Mouse (Mus musculus): ENCODE results near the gene Mrpl34. TPM values are rescaled to one million over a fixed set of nuclear protein-coding genes. Genes with fewer than 3 reads are reported as not detected.

Mrpl34 gene
- polyA plus RNA-seq, 1 experiment from 2014 or later, result 115 TPM

- no peak overlapping the region for H3K9ac ChIP-seq
- WGBS, result 86% methylated on average over 20 of the region's 20 CpGs
- no peak for ATAC-seq (ENCODE audit: insufficient number of reproducible peaks, low FRiP score, low TSS enrichment, low read depth)
- peaks cover 22% of the 10 kb centered on the region for H3K4me1 ChIP-seq
- peaks cover 42% of the 10 kb centered on the region for H3K36me3 ChIP-seq
- no peaks in the 10 kb centered on the region for H3K27me3 ChIP-seq
- no peak overlapping the region for H3K4me3 ChIP-seq (replicated peaks)
- no peak overlapping the region for H3K4me2 ChIP-seq (replicated peaks)
- H3K27ac ChIP-seq (replicated peaks), result no peak overlapping the region
- H3K9me3 ChIP-seq (replicated peaks), result no peaks in the 10 kb centered on the region
These were observed 7.0 kb upstream of the Mrpl34 start for GRCm38 (mm10) chr8:71457659-71458270.

GRCm38 (mm10) chr8:71460716-71461115 is 4.0 kb upstream of the Mrpl34 start:
- no peak overlapping the region for H3K4me2 ChIP-seq (replicated peaks)
- H3K9ac ChIP-seq, result no peak overlapping the region
- ATAC-seq (ENCODE audit: insufficient number of reproducible peaks, low FRiP score, low TSS enrichment, low read depth), result no peak
- peaks cover 43% of the 10 kb centered on the region for H3K4me1 ChIP-seq
- peaks cover 42% of the 10 kb centered on the region for H3K36me3 ChIP-seq
- H3K9me3 ChIP-seq (replicated peaks), result no peaks in the 10 kb centered on the region
- 95% methylated on average over 6 of the region's 6 CpGs for WGBS
- no peak overlapping the region for H3K27ac ChIP-seq (replicated peaks)
- H3K27me3 ChIP-seq, result no peaks in the 10 kb centered on the region
- no peak overlapping the region for H3K4me3 ChIP-seq (replicated peaks)

GRCm38 (mm10) chr8:71461152-71461840 is 3.5 kb upstream of the Mrpl34 start:
- Histone ChIP-seq H3K4me2 (replicated peaks) (no peak overlapping the region), H3K4me3 (replicated peaks) (no peak overlapping the region)
- WGBS, result 81% methylated on average over 47 of the region's 47 CpGs

GRCm38 (mm10) chr8:71462191-71462590 is 2.6 kb upstream of the Mrpl34 start:
- Histone ChIP-seq H3K9me3 (replicated peaks) (no peaks in the 10 kb centered on the region), H3K27ac (replicated peaks) (no peak overlapping the region), H3K36me3 (peaks cover 38% of the 10 kb centered on the region), H3K27me3 (no peaks in the 10 kb centered on the region), H3K4me1 (peaks cover 43% of the 10 kb centered on the region), H3K4me3 (replicated peaks) (peak overlapping the region; percentile 94; the same call in 1 of the 2 replicates), H3K9ac (no peak overlapping the region), H3K4me2 (replicated peaks) (peak overlapping the region; percentile 84)
- WGBS, result 70% methylated on average over 4 of the region's 4 CpGs
- ATAC-seq (ENCODE audit: insufficient number of reproducible peaks, low FRiP score, low TSS enrichment, low read depth), result no peak

More at GRCm38 (mm10) chr8:71461152-71461840, 3.5 kb upstream of the Mrpl34 start:
- Histone ChIP-seq H3K9me3 (replicated peaks) (no peaks in the 10 kb centered on the region), H3K4me1 (peaks cover 44% of the 10 kb centered on the region), H3K27me3 (no peaks in the 10 kb centered on the region), H3K36me3 (peaks cover 41% of the 10 kb centered on the region), H3K9ac (no peak overlapping the region), H3K27ac (replicated peaks) (no peak overlapping the region)
- no peak for ATAC-seq (ENCODE audit: insufficient number of reproducible peaks, low FRiP score, low TSS enrichment, low read depth)

GRCm38 (mm10) chr8:71462786-71463185 is 2.0 kb upstream of the Mrpl34 start:
- Histone ChIP-seq H3K9me3 (replicated peaks) (no peaks in the 10 kb centered on the region), H3K27ac (replicated peaks) (0 out of 2 replicates have a peak overlapping the region, but pooled peaks have one; percentile 94), H3K9ac (peak overlapping the region; percentile 79), H3K4me3 (replicated peaks) (peak overlapping the region; percentile 94), H3K4me2 (replicated peaks) (peak overlapping the region; percentile 84), H3K4me1 (peaks cover 40% of the 10 kb centered on the region), H3K27me3 (no peaks in the 10 kb centered on the region), H3K36me3 (peaks cover 34% of the 10 kb centered on the region)
- no peak for ATAC-seq (ENCODE audit: insufficient number of reproducible peaks, low FRiP score, low TSS enrichment, low read depth)
- 5% methylated on average over 16 of the region's 16 CpGs for WGBS

- no peaks in the 10 kb centered on the region for H3K27me3 ChIP-seq
- H3K36me3 ChIP-seq, result peaks cover 28% of the 10 kb centered on the region
- peak within 1 kb of the TSS; percentile 79 for H3K9ac ChIP-seq
- H3K27ac ChIP-seq (replicated peaks), result peak within 1 kb of the TSS; percentile 94
- peak within 1 kb of the TSS; percentile 84 for H3K4me2 ChIP-seq (replicated peaks)
- 1% methylated on average over 55 of the region's 55 CpGs for WGBS
- peak; percentile 87 for ATAC-seq (ENCODE audit: insufficient number of reproducible peaks, low FRiP score, low TSS enrichment, low read depth)
- peaks cover 40% of the 10 kb centered on the region for H3K4me1 ChIP-seq
- peak within 1 kb of the TSS; percentile 94 for H3K4me3 ChIP-seq (replicated peaks)
- H3K9me3 ChIP-seq (replicated peaks), result no peaks in the 10 kb centered on the region
These were observed 1.3 kb upstream of the Mrpl34 start, which contains the start of gene Abhd8 for GRCm38 (mm10) chr8:71463188-71464033. Abhd8 (minus strand) TSS chr8:71463655.

GRCm38 (mm10) chr8:71465733-71466132 is 974 bp downstream of the Mrpl34 start:
- H3K36me3 ChIP-seq, result peaks cover 9% of the 10 kb centered on the region; the same call in 1 of the 2 replicates
- H3K4me2 ChIP-seq (replicated peaks), result peak overlapping the region; percentile 84
- H3K4me3 ChIP-seq (replicated peaks), result peak overlapping the region; percentile 94
- no peak for ATAC-seq (ENCODE audit: insufficient number of reproducible peaks, low FRiP score, low TSS enrichment, low read depth)
- no peaks in the 10 kb centered on the region for H3K9me3 ChIP-seq (replicated peaks)
- no peak overlapping the region for H3K27ac ChIP-seq (replicated peaks)
- H3K27me3 ChIP-seq, result no peaks in the 10 kb centered on the region
- no peak overlapping the region for H3K9ac ChIP-seq
- H3K4me1 ChIP-seq, result peaks cover 53% of the 10 kb centered on the region
- WGBS, result 75% methylated on average over 8 of the region's 8 CpGs

- 92% methylated on average over 5 of the region's 5 CpGs for WGBS
- H3K9me3 ChIP-seq (replicated peaks), result no peaks in the 10 kb centered on the region
- H3K36me3 ChIP-seq, result peaks cover 6% of the 10 kb centered on the region; the same call in 1 of the 2 replicates
- H3K4me3 ChIP-seq (replicated peaks), result no peak overlapping the region
- no peaks in the 10 kb centered on the region for H3K27me3 ChIP-seq
- no peak overlapping the region for H3K4me2 ChIP-seq (replicated peaks)
- peaks cover 53% of the 10 kb centered on the region for H3K4me1 ChIP-seq
- ATAC-seq (ENCODE audit: insufficient number of reproducible peaks, low FRiP score, low TSS enrichment, low read depth), result no peak
- H3K27ac ChIP-seq (replicated peaks), result no peak overlapping the region
- H3K9ac ChIP-seq, result no peak overlapping the region
These were observed 1.4 kb downstream of the Mrpl34 start for GRCm38 (mm10) chr8:71466198-71466597.

- Histone ChIP-seq H3K27me3 (no peaks in the 10 kb centered on the region), H3K4me1 (peaks cover 46% of the 10 kb centered on the region), H3K36me3 (peaks cover 12% of the 10 kb centered on the region), H3K27ac (replicated peaks) (no peak overlapping the region), H3K4me3 (replicated peaks) (no peak overlapping the region), H3K9me3 (replicated peaks) (no peaks in the 10 kb centered on the region), H3K9ac (no peak overlapping the region), H3K4me2 (replicated peaks) (no peak overlapping the region)
- ATAC-seq (ENCODE audit: insufficient number of reproducible peaks, low FRiP score, low TSS enrichment, low read depth), result no peak
- 93% methylated on average over 2 of the region's 2 CpGs for WGBS
These were observed 2.4 kb downstream of the Mrpl34 start for GRCm38 (mm10) chr8:71467201-71467600.

GRCm38 (mm10) chr8:71468001-71468400 is 3.2 kb downstream of the Mrpl34 start:
- Histone ChIP-seq H3K4me3 (replicated peaks) (no peak overlapping the region), H3K9me3 (replicated peaks) (no peaks in the 10 kb centered on the region), H3K36me3 (peaks cover 20% of the 10 kb centered on the region), H3K4me2 (replicated peaks) (no peak overlapping the region), H3K9ac (no peak overlapping the region), H3K27ac (replicated peaks) (no peak overlapping the region), H3K27me3 (no peaks in the 10 kb centered on the region), H3K4me1 (peaks cover 38% of the 10 kb centered on the region)
- no peak for ATAC-seq (ENCODE audit: insufficient number of reproducible peaks, low FRiP score, low TSS enrichment, low read depth)
- WGBS, result 85% methylated on average over 1 of the region's 1 CpGs

GRCm38 (mm10) chr8:71468916-71469315 is 4.2 kb downstream of the Mrpl34 start, which contains the start of gene Dda1:
Dda1 (plus strand) TSS chr8:71469199.
- Histone ChIP-seq H3K4me1 (peaks cover 31% of the 10 kb centered on the region), H3K27ac (replicated peaks) (peak within 1 kb of the TSS; percentile 61), H3K9ac (peak within 1 kb of the TSS; percentile 51), H3K4me3 (replicated peaks) (peak within 1 kb of the TSS; percentile 83), H3K9me3 (replicated peaks) (no peaks in the 10 kb centered on the region), H3K36me3 (peaks cover 29% of the 10 kb centered on the region), H3K27me3 (no peaks in the 10 kb centered on the region), H3K4me2 (replicated peaks) (peak within 1 kb of the TSS; percentile 86)
- under 1% methylated on average over 40 of the region's 52 CpGs for WGBS
- ATAC-seq (ENCODE audit: insufficient number of reproducible peaks, low FRiP score, low TSS enrichment, low read depth), result peak; percentile 89
